Mouse (Mus musculus): ENCODE results near the gene Lad1. TPM values are rescaled to one million over a fixed set of nuclear protein-coding genes. Genes with fewer than 3 reads are reported as not detected.

The Lad1 gene
- 1 to 10 TPM; 1.1 to 1.5 TPM for total RNA-seq (2021)

DNA sequence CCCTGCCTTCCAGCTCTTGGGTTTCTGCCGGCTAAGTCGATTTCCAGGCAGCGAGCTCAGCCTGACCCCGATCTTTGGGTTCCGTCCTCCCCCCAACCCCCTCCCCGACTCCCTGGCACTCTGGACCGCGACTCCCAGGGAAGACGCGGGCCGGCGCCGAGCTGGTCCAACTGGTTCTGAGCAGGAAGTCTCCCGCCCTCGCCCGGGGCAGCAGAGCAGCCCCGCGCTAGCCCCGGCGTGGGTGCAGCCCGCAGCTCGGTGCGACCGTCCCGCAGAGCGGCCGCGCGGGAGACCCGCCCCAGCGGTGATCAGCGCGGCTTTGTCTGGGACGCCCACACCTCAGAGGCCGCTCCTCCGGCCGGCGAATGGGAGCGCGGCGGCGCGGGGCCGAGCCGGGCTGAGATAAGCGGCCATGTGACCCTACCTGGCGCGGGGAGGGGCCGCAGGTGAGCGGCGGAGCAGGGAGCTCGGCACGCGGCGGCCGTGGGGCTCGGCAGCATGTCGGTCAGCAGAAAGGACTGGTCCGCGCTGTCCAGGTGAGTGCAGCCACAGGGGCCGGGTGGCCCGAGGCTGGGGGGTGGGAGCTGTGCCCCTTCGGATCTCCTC is at the start of gene Lad1:
Gene Lad1 (plus strand): TSS at position 118 of the 606 bp plus-strand sequence.
- intact Hi-C loops (cut with DNase I), result no loop called here
- no peak for DNase-seq (ENCODE audit: low spot score in 2 of 2)

DNA sequence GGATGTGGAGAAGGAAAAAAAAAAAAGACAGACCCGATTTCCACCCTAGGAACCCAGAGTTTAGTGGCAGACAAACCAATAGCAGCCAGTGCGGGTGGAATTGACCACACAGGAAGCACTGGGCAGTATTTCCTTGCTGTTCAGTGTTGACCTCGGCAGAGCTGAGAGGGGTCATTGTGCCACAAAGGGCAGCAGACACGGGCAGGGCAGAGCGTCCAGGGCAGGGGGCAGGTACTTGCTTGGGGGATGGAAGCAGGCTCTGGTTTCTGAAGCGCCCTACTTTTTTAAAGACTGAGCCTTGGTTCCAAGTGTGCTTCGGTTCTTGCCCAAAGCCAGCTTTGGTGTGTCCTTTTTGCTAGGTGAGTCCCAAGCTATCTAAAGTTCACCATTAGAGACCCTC is 48.2 kb upstream of the Lad1 start:
- no peak for DNase-seq (ENCODE audit: low spot score in 2 of 2)
- intact Hi-C loops (cut with DNase I), result no loop called here

DNA sequence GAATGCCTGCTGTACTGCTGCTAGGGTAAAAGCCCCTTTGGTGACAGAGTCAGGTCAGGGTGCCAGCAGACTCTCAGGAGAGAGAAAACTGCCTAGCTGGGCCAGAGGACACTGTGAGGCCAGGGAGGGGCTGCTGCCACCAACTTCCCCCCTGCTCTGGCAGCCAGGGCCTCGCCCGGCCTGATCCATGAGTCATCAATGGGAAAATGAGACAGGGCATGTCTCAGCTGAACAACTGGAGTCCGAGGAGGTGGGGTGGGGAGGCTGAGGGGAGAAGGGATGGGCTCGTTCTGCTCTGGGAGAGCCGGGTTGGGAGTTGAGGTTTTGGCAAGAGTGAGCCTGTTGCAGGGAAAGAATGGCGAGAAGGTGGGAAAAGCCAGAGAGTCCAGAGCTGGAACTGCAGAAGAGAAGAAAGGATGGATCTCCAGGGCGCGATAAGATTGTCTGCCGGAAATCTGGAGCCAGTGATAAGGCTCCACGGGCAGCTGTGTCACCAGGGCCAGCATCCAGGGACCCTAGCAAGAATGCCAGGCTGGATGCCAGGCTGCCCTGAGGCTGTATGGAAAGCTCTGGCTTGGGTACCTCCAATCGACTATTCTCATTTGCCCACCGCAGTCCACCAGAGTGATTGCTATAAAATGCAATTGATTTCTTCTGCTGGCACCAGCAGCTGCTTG is 47.4 kb upstream of the Lad1 start:
- DNase-seq (ENCODE audit: low spot score in 2 of 2), result no peak
- intact Hi-C loops (cut with DNase I), result no loop called here

DNA sequence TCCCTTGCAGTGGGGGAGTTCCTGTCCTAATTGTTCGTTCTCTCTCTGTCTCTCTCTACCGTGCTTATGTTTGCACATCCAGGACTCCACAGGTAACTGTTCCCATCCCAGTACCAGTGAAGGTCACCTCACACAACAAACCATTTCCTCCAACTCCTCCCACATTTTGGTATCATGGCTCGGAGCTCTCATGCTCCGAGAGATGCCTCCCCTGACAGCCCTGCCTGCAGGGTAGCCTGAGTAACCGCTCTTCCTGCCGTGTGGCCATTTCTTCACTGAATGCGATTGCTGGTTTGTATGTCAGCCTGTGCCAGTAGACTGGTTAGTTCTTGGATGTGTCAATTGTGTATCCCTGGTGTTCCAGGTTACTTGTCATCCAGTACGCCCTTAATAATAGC is 46.8 kb upstream of the Lad1 start:
- DNase-seq (ENCODE audit: low spot score in 2 of 2), result no peak
- intact Hi-C loops (cut with DNase I), result no loop called here

DNA sequence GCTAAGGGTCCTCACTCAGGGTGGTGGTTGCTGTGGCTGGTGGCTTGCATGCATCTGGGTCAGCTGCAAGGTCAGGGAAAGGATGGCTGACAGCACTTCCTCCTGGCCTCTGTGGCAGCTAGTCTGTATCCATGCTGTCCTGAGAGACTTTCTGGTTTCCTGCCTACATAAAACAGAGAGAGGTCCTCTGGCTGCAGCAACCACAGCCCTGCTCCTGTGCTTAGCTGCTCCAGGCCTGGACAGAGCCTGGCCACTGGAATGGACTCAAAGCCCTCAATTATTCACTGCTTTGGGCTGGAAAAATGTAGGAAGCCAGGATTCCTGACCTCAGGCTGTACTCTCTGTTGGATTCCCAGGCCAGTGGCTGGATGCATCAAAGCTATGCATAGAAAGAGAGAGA is 41.8 kb upstream of the Lad1 start:
- intact Hi-C loops (cut with DNase I), result no loop called here

DNA sequence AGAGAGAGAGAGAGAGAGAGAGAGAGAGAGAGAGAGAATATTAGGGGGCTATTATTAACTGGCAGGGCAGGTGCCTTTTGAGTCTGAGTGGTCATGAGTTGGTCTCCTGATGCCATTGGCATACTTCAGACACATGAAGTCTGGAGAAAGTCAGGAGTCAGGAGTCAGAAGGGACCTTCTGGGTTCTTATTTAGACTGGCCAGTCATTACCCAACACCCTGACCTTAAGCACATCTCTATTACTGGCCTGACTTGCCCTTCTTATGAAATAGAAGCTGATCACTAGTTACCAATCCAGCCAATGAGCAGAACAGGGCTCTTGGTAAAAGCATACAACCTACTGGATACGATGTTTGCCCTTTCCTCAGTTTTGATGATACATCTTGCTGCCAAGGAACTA is 41.4 kb upstream of the Lad1 start:
- no peak for DNase-seq (ENCODE audit: low spot score in 2 of 2)
- intact Hi-C loops (cut with DNase I), result no loop called here

More for the DNA sequence above, 41.8 kb upstream of the Lad1 start:
- no peak for DNase-seq (ENCODE audit: low spot score in 2 of 2)

DNA sequence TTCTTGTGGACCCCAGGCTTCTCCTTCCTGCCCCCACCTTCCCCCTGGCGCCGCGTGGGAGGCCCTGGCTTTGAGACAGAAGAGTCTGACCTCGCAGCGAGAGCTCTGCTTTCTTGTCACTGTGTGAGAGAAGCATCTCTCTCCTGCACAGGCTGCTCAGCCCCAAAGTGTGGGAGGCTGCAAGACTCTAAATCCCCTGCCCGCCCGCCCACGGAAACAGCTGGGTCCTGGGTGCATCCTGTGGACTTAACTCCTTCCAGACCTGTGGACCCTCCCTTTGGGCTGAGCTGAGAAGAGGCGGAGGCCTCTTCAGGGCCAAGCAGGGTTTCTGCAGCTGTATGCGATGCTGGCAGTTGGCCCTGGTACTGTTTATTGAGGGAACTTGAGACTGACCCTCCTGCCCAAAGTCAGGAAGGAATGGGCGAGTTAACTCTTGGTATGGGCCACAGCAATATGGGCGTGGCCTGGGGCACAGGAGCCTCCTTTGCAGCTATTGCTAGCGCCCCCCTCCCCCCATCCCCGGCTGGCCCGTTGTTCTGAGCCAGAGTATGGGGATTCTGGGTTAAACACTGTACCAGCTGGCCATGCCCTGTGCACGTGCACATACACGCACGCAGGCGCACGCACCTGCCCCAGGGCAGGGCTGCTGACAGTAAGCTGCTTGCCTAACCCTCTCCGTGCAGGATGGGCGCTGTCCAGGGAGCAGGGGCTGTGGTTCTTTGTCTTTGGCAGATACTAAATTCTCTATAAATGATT is 39.4 kb upstream of the Lad1 start, which contains the start of gene Tnni1:
Gene Tnni1 (plus strand): TSS at position 655 of the 756 bp plus-strand sequence.
- no peak for DNase-seq (ENCODE audit: low spot score in 2 of 2)
- intact Hi-C loops (cut with DNase I), result no loop called here

DNA sequence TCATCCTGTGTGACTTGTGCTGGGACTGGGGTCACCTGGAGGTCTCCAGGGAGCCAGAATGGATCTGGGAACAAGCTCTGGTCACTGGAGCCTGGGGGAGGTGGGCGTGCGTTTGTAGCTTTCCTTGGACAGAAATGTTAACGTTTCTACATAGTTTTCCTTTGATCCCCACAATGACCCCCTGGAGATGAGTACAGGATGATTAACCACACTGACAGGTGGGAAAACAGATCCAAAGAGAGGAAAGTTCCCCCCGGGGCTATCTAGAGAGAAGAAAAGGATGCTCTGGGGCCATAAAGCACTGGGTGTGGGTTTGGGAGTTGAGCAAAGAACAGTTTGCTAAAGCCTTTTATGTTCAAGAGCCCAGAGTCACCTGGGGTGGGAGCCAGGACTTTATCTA is 37.7 kb upstream of the Lad1 start:
- intact Hi-C loops (cut with DNase I), result loop anchor here (1.0 kb wide), 2 partner anchors 27 to 61 kb away; no protein-coding TSS in a partner anchor
- no peak for DNase-seq (ENCODE audit: low spot score in 2 of 2)

DNA sequence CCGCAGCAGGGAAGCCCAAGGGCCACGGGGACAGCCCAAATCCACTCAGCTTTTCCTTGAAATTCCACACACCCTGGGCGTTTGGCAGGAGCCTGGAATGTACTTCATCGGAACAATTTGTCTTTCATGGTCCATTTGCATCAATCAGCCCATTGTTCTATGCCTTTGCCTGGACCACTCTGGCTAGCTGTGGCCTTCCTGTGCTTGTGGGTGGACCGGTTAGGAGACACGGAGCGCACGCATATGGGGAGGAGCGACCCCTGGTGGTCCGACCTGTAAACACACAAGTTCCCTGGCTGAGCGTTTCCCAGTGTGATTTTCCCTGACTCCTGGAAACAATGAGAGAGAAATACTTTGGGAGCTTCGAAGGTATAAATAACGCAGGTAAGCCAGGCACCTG is 37.2 kb upstream of the Lad1 start:
- DNase-seq (ENCODE audit: low spot score in 2 of 2), result peak; percentile 53 to 57
- intact Hi-C loops (cut with DNase I), result loop anchor here (1.0 kb wide), 2 partner anchors 28 to 62 kb away; no protein-coding TSS in a partner anchor

DNA sequence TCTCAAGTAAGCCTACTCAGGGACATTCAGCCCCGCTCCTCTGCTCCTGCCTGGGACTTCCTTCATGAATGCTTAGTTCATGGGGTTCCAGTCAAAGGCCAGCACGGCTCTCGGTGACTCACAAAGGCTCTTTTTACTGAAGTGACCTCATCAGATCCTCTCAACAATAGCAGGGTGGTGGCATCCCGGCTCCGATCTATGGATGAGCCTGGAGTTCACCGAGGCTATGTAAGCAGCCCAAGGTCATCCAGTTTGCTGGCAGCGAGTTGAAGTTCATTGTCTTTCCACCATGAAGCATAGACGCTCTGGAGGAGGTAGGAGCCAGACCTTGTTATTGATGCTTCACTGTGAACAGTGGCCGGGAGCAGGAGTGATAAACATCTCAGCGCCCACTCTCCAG is 35.6 kb upstream of the Lad1 start:
- intact Hi-C loops (cut with DNase I), result no loop called here
- no peak for DNase-seq (ENCODE audit: low spot score in 2 of 2)

DNA sequence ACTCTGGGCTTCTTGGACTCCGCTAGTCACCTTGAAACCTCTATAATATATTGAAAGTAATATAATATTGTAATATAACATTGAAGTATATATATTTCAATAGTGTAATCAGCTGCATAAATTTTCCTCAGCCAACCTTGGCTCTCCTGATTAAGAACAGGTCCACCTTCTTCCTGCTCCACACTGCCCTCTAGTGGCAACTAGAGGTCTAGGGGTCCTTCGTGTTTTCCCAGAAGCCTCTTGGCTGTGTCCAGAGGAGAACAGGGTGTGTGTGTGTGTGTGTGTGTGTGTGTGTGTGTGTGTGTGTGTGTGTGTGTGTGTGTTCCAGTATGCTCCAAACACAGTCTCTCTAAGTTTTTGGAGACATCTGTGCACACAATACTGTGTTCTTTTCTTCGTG is 30.6 kb upstream of the Lad1 start:
- intact Hi-C loops (cut with DNase I), result loop anchor here (2.0 kb wide), 1 partner anchor 35 kb away; no protein-coding TSS in a partner anchor
- peak; percentile 62 to 68 for DNase-seq (ENCODE audit: low spot score in 2 of 2)

DNA sequence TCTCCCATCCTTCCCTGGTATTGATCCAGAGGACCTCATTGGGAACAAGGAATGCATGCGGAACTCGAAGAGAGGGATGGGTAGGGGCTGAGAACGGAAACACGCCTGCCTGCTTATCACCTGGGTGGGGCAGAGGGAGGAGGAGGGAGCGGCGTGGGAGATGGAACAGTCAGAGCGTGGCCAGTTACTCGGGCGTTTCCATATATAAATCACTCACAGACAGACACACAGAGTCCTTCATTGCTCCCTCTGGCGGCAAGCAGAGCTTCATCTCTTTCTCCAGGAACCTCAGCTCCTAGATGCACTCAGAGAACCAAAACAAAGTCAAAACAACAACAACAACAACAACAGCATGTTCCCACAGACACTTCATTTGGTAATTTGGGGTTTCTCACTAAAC is 29.7 kb upstream of the Lad1 start:
- DNase-seq (ENCODE audit: low spot score in 2 of 2), result no peak
- intact Hi-C loops (cut with DNase I), result loop anchor here (2.0 kb wide), 1 partner anchor 36 kb away; no protein-coding TSS in a partner anchor

DNA sequence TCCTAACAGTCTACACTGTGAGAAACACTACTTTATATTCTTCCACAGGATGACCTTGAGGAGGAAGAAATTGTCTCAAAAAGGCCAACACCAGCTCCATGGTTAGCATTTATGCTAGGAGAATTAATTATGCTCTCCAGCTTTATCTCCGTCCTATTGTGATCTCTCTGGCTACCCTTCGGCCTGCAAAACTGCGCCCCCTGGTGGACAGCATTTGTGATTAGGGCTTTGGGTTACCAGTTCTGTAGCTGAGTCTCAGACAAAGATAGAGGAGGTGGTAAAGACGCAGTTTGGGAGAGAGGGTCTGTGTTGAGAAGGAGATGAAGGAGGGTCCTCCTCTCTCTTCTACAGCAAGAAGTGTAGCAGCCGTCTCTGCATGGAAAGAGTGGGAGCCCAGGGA is 28.6 kb upstream of the Lad1 start:
- DNase-seq (ENCODE audit: low spot score in 2 of 2), result peak in 1 of 2 experiments; percentile 53
- intact Hi-C loops (cut with DNase I), result loop anchor here (2.0 kb wide), 2 partner anchors 37 to 71 kb away; no protein-coding TSS in a partner anchor

DNA sequence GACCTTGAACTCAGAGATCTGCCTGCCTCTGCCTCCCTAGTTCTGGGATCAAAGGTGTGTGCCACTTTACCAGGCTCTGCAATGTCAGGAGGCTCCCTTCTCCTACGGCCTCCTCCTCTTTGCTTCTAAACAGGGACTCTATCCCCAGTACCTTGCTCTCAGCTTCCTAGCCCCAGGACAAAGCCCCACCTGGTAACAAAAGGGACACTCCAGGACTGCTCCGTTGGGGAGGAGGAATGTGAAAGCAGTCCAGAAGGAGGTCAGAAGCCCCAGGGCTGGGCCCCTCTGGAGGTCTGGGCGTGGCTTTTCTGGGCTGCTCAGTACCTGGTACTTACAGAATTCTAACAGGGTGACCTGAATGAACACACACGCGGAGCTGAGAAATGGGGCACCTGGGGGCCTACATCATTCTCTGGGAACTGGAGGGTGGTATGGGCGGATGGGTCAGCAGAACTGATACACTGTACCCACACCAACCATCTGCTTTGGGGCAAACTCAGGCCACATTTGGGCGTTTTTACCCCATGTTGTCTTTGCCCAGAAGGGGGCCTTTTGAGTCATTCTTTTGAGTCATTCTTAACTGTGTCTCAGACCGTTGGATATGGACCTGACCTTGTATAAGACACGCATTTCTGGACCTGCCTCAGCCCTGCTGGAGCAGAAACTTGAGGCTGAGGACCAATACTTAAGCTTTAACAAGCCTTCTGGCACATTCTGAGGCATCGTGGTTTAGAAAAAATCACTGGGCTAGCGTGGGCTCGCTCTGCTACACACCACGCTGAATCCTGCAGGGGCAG is 26.1 kb upstream of the Lad1 start:
- no peak for DNase-seq (ENCODE audit: low spot score in 2 of 2)
- intact Hi-C loops (cut with DNase I), result no loop called here

DNA sequence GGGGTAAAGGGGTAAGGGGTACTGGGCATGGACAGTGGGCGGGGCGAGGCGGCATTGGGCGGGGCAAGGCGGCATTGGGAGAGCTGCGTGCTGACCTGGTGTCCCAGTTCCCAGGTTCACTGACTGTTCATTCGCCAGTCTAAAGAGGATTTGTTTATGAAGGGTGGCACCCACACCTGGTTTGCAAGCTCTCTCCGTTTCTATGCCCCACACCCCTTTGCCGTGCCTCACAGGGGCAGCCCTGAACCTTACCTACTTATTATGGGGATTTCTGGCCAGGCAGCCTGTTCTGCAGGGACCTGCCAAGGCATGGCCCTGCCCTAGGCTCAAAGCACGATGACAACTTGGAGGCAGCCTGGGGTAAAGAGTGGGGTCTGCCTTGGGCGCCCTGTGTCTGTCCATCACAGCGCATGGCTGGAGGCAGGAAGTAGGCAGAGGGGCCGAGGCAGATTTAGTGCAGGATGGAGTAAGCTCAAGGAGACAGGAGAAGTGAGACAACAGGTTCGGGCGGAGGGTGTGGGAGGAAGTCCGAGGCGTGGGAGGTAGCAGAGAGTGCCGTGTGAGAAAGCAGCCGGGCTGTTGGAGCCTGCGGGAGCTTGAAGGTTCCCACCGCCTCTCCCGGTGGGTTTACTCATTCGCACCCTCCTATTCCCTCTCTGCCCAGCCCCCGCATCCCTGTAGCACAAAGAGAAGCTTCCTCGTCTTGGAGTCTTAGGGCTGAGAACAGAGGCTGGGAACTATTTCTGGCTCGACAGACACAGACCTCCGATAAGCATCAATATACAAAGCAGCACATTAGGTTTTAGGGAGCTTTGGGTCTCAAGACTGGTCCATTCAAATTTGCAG is 24.8 kb upstream of the Lad1 start:
- intact Hi-C loops (cut with DNase I), result no loop called here
- peak; percentile 79 to 81 for DNase-seq (ENCODE audit: low spot score in 2 of 2)

DNA sequence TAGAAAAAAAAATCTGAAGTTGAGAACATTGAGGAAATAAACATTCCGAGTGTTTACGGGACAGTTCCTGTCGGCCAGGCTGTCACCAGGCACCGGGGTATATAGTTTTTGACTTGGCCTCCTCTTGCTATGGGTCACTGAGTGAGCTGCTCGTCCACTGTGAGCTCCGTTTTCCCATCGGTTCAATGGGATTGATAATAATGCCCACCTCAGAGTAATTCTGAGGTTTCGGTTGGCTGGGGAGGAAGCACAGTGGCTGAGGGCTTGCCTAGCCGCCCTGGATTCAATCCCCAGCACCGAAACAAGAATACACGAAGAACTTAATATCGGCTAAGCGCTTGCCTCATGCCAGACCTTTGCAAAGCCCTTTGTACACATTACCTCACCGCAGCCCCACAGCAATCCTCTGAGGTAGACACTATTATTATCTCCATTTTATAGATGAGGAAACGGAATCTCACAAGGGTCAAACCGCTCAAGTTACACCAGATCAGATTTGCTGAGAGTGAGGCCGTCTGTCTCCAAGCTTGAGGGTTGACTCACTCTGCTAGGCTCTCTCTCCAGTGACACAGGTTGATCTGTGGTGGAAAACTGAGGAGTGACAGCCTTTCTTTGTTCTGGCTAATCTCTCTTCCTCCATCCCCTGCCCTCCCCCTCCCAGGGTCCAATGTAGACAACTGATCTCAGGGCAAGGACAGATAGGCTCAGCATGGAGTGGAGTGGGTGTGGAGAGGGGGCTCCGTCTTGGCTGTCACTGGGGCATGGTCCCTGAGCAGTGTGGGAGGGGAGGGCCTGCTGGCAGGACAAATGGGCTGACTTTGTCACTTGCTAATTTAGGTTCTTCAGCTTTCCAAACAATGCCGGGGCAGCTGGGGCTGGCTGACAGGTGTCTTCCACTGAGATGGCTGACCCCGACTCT is 23.9 kb upstream of the Lad1 start:
- no peak for DNase-seq (ENCODE audit: low spot score in 2 of 2)
- intact Hi-C loops (cut with DNase I), result no loop called here

DNA sequence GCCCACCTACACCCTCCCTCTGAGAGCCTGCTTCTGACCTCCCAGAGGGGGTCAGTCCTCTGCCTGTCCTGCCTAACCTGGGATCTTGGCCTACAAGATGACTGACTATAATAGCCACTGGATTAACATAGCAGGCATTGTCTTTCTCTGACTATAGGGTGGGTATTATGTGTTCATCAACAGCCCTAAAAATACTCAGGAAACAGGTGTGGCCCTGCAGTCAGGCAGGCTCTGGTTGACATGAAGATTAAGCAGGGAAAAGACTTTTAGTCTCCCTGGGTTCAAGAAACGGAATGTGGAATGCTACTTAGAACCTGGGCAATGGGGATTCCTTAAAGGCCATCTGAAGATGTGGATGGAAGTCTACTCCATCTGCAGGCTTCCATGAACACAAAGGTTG is 19.9 kb upstream of the Lad1 start:
- intact Hi-C loops (cut with DNase I), result no loop called here

DNA sequence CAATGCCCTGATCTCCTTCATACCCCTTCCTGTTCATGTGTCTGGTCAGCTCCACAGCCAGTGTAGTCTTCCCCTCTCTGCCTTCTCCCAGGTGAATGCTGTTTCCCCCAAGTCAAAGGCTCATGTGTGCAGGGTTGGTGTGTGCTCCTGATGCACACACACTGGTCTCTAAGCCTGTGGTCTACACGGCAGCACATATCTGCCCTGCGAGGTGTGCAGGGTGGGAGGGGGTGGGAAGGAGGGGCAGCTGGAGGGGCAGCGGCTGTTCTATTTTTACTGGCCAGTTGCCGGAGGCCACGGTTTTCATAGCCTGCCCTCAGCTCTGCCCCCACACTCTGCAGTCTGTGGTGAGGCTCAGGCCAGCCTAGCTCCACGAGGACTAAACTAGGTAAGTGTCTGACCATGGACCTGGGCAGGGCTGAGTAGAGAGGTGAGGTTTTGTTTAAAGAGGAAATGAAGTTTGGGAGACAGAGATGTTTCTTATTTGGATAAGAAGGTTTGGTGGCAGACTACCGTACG is 19.2 kb upstream of the Lad1 start:
- intact Hi-C loops (cut with DNase I), result no loop called here
- DNase-seq (ENCODE audit: low spot score in 2 of 2), result no peak

More for the DNA sequence above, 19.9 kb upstream of the Lad1 start:
- DNase-seq (ENCODE audit: low spot score in 2 of 2), result no peak
